Mouse (Mus musculus): ENCODE results near the gene Anxa7. TPM values are rescaled to one million over a fixed set of nuclear protein-coding genes. Genes with fewer than 3 reads are reported as not detected.

The Anxa7 gene
- polyA plus RNA-seq, 1 experiment from 2014 or later, result 15.5 TPM

- Histone ChIP-seq H3K4me1 (no peaks in the 10 kb centered on the region), H3K27ac (replicated peaks) (no peak overlapping the region), H3K27me3 (ENCODE audit: low read depth, poor library complexity, severe bottlenecking) (no peaks in the 10 kb centered on the region), H3K4me3 (no peak overlapping the region), H3K36me3 (no peaks in the 10 kb centered on the region), H3K9me3 (replicated peaks) (no peaks in the 10 kb centered on the region)
- no peak for DNase-seq (ENCODE audit: low spot score)
- WGBS, result 92% methylated on average over 6 of the region's 6 CpGs
Measured at GRCm38 (mm10) chr14:20423046-20423445, 56.9 kb downstream of the Anxa7 start.

- H3K4me1 ChIP-seq, result no peaks in the 10 kb centered on the region
- H3K27ac ChIP-seq (replicated peaks), result no peak overlapping the region
- DNase-seq (ENCODE audit: low spot score), result no peak
- H3K36me3 ChIP-seq, result no peaks in the 10 kb centered on the region
- no peaks in the 10 kb centered on the region for H3K27me3 ChIP-seq (ENCODE audit: low read depth, poor library complexity, severe bottlenecking)
- no peak overlapping the region for H3K4me3 ChIP-seq
- WGBS, result 81% methylated on average over 7 of the region's 7 CpGs
- no peaks in the 10 kb centered on the region for H3K9me3 ChIP-seq (replicated peaks)
Measured at GRCm38 (mm10) chr14:20422257-20422656, 57.7 kb downstream of the Anxa7 start.

Other genes with a start within 250 kb of the Anxa7 start
- gene Kcnk16, start 210.9 kb downstream of the Anxa7 start, polyA plus RNA-seq (2016; fragmentation: Nextera tagmentation; extraction: Ambion mirVana), result not detected in 2 replicates
- gene Nudt13, start 185.4 kb downstream of the Anxa7 start, polyA plus RNA-seq (2016; fragmentation: Nextera tagmentation; extraction: Ambion mirVana), result 11.8 and 13.4 TPM in 2 replicates
- gene Ecd, start 132.0 kb downstream of the Anxa7 start, polyA plus RNA-seq (2016; fragmentation: Nextera tagmentation; extraction: Ambion mirVana), result 73.8 and 77.1 TPM in 2 replicates
- gene Fam149b, start 132.0 kb downstream of the Anxa7 start, polyA plus RNA-seq (2016; fragmentation: Nextera tagmentation; extraction: Ambion mirVana), result 46.4 and 50.4 TPM in 2 replicates
- 331 and 350 TPM in 2 replicates for gene Dnajc9, start 91.2 kb downstream of the Anxa7 start, polyA plus RNA-seq (2016; fragmentation: Nextera tagmentation; extraction: Ambion mirVana)
- gene Mrps16, start 86.5 kb downstream of the Anxa7 start, polyA plus RNA-seq (2016; fragmentation: Nextera tagmentation; extraction: Ambion mirVana), result 79.9 and 85.5 TPM in 2 replicates
- 0.46 and 0.66 TPM in 2 replicates for gene Cfap70, start 27.9 kb downstream of the Anxa7 start, polyA plus RNA-seq (2016; fragmentation: Nextera tagmentation; extraction: Ambion mirVana)
- 1.1 and 1.2 TPM in 2 replicates for gene Mss51, start 16.8 kb upstream of the Anxa7 start, polyA plus RNA-seq (2016; fragmentation: Nextera tagmentation; extraction: Ambion mirVana)
- 40.9 and 48.8 TPM in 2 replicates for gene Ppp3cb, start 66.4 kb upstream of the Anxa7 start, polyA plus RNA-seq (2016; fragmentation: Nextera tagmentation; extraction: Ambion mirVana)
- gene Usp54, start 160.9 kb upstream of the Anxa7 start, polyA plus RNA-seq (2016; fragmentation: Nextera tagmentation; extraction: Ambion mirVana), result 14.2 and 14.3 TPM in 2 replicates
- not detected in 2 replicates for gene Myoz1, start 176.4 kb upstream of the Anxa7 start, polyA plus RNA-seq (2016; fragmentation: Nextera tagmentation; extraction: Ambion mirVana)
- gene Synpo2l, start 188.2 kb upstream of the Anxa7 start, polyA plus RNA-seq (2016; fragmentation: Nextera tagmentation; extraction: Ambion mirVana), result 0.07 and 0.11 TPM in 2 replicates
- gene Sec24c, start 194.2 kb upstream of the Anxa7 start, polyA plus RNA-seq (2016; fragmentation: Nextera tagmentation; extraction: Ambion mirVana), result 103 and 114 TPM in 2 replicates
- gene Fut11, start 214.8 kb upstream of the Anxa7 start, polyA plus RNA-seq (2016; fragmentation: Nextera tagmentation; extraction: Ambion mirVana), result 18.3 and 21.4 TPM in 2 replicates
- 242 and 277 TPM in 2 replicates for gene Chchd1, start 222.9 kb upstream of the Anxa7 start, polyA plus RNA-seq (2016; fragmentation: Nextera tagmentation; extraction: Ambion mirVana)
- gene Zswim8, start 227.4 kb upstream of the Anxa7 start, polyA plus RNA-seq (2016; fragmentation: Nextera tagmentation; extraction: Ambion mirVana), result 26.1 and 34.4 TPM in 2 replicates

Data from midbrain, embryonic 10.5 days (tissue).